Mouse (Mus musculus) stomach, embryonic 15.5 days (tissue): ENCODE measurements around the gene Usp28. TPM values are rescaled to one million over a fixed set of nuclear protein-coding genes. Genes with fewer than 3 reads are reported as not detected.
A peak's percentile ranks its signal among the peaks of the same experiment; 100 is the strongest.
"Not testable (repeated sequence)": the region's sequence is repeated elsewhere in the genome, so short reads cannot be mapped to it uniquely, and the experiment has no call there.

Source experiments
- ATAC-seq: fragments of 200-750 bp; cut with Nextera tagmentation; 2 replicates; pipeline ENCODE4 v1.8.0; 2017; ENCODE audit warnings: low read depth, moderate number of reproducible peaks, moderate TSS enrichment; ENCODE audit not compliant: insufficient read depth, low FRiP score
- H3K27ac ChIP-seq: fragments of 300-500 bp; sonication (generic); 2 replicates; pipeline ENCODE4 v1.5.1; 2015; ENCODE audit warnings: mild to moderate bottlenecking, inconsistent platforms
- H3K27me3 ChIP-seq: fragments of 300-500 bp; sonication (generic); replicated peaks from 2 replicates; pipeline ENCODE4 v1.6.1; 2015; ENCODE audit warnings: inconsistent platforms
- H3K36me3 ChIP-seq: fragments of 300-500 bp; sonication (generic); 2 replicates; pipeline ENCODE4 v1.6.1; 2015; ENCODE audit warnings: inconsistent platforms
- H3K4me1 ChIP-seq: fragments of 300-500 bp; sonication (generic); 2 replicates; pipeline ENCODE4 v1.6.1; 2015; ENCODE audit warnings: inconsistent platforms
- H3K4me2 ChIP-seq: fragments of 300-500 bp; sonication (generic); 2 replicates; pipeline ENCODE4 v1.6.1; 2015; ENCODE audit warnings: mild to moderate bottlenecking, inconsistent platforms
- H3K4me3 ChIP-seq: fragments of 300-500 bp; sonication (generic); replicated peaks from 2 replicates; pipeline ENCODE4 v1.5.1; 2015; ENCODE audit warnings: inconsistent platforms
- H3K9ac ChIP-seq: fragments of 300-500 bp; sonication (generic); 2 replicates; pipeline ENCODE4 v1.6.1; 2015; ENCODE audit warnings: inconsistent platforms
- H3K9me3 ChIP-seq: fragments of 300-500 bp; sonication (generic); 2 replicates; pipeline ENCODE4 v1.6.1; 2016; ENCODE audit warnings: inconsistent platforms
- WGBS: fragments of 180-500 bp; shearing (Covaris S2); methylation state at CpG from one replicate; pipeline ENCODE4 v1.1.7; 2015; 5-methylcytosine and 5-hydroxymethylcytosine counted together
- polyA plus RNA-seq: library from polyadenylated mRNA; unstranded; fragments of >200 nt; fragmentation: Nextera tagmentation; extraction: Ambion mirVana; gene quantifications from 2 replicates; pipeline ENCODE4 v1.2.1, GENCODE M21; 2015

Usp28 gene
- polyA plus RNA-seq, result 23.3 and 24.2 TPM in 2 replicates

- WGBS, result under 1% methylated on average over 92 of the region's 94 CpGs
- no peaks in the 10 kb centered on the region for H3K27me3 ChIP-seq
- no peaks in the 10 kb centered on the region for H3K36me3 ChIP-seq
- ATAC-seq, result peak; percentile 92
- peak within 1 kb of the TSS; percentile 65 for H3K9ac ChIP-seq
- no peaks in the 10 kb centered on the region for H3K9me3 ChIP-seq
- peak within 1 kb of the TSS; percentile 87 for H3K4me3 ChIP-seq
- peak within 1 kb of the TSS; percentile 83 for H3K4me2 ChIP-seq
- peaks cover 8% of the 10 kb centered on the region for H3K4me1 ChIP-seq
- peak within 1 kb of the TSS; percentile 92 for H3K27ac ChIP-seq
These were observed at the start of gene Usp28 for GRCm38 (mm10) chr9:48984845-48985707. Usp28 (plus strand) TSS chr9:48985375.

GRCm38 (mm10) chr9:48942349-48942748 lies 42.8 kb upstream of the Usp28 start:
- WGBS, result 66% methylated on average over 1 of the region's 1 CpGs
- H3K4me1 ChIP-seq, result no peaks in the 10 kb centered on the region

GRCm38 (mm10) chr9:48947565-48947964 lies 37.6 kb upstream of the Usp28 start:
- H3K9ac ChIP-seq, result no peak overlapping the region
- H3K9me3 ChIP-seq, result no peaks in the 10 kb centered on the region
- no peak overlapping the region for H3K27ac ChIP-seq
- H3K4me2 ChIP-seq, result no peak overlapping the region
- WGBS, result 77% methylated on average over 4 of the region's 4 CpGs
- H3K36me3 ChIP-seq, result no peaks in the 10 kb centered on the region
- ATAC-seq, result no peak
- H3K27me3 ChIP-seq, result no peaks in the 10 kb centered on the region
- H3K4me3 ChIP-seq, result no peak overlapping the region
- no peaks in the 10 kb centered on the region for H3K4me1 ChIP-seq

More at GRCm38 (mm10) chr9:48942349-48942748, 42.8 kb upstream of the Usp28 start:
- Histone ChIP-seq H3K27ac (no peak overlapping the region), H3K27me3 (no peaks in the 10 kb centered on the region), H3K9ac (no peak overlapping the region), H3K4me2 (no peak overlapping the region), H3K9me3 (no peaks in the 10 kb centered on the region), H3K4me3 (no peak overlapping the region), H3K36me3 (no peaks in the 10 kb centered on the region)
- ATAC-seq, result no peak

GRCm38 (mm10) chr9:48961314-48961713 lies 23.9 kb upstream of the Usp28 start:
- H3K27ac ChIP-seq, result no peak overlapping the region
- 42% methylated on average over 12 of the region's 12 CpGs for WGBS
- no peak overlapping the region for H3K9ac ChIP-seq
- no peak overlapping the region for H3K4me2 ChIP-seq
- H3K9me3 ChIP-seq, result no peaks in the 10 kb centered on the region
- no peaks in the 10 kb centered on the region for H3K36me3 ChIP-seq
- ATAC-seq, result no peak
- H3K27me3 ChIP-seq, result no peaks in the 10 kb centered on the region
- no peak overlapping the region for H3K4me3 ChIP-seq
- H3K4me1 ChIP-seq, result no peaks in the 10 kb centered on the region

GRCm38 (mm10) chr9:48962131-48962530 lies 23.0 kb upstream of the Usp28 start:
- no peaks in the 10 kb centered on the region for H3K36me3 ChIP-seq
- no peak for ATAC-seq
- H3K4me2 ChIP-seq, result no peak overlapping the region
- no peak overlapping the region for H3K27ac ChIP-seq
- no peaks in the 10 kb centered on the region for H3K9me3 ChIP-seq
- 33% methylated on average over 7 of the region's 7 CpGs for WGBS
- H3K27me3 ChIP-seq, result no peaks in the 10 kb centered on the region
- H3K9ac ChIP-seq, result no peak overlapping the region
- H3K4me3 ChIP-seq, result no peak overlapping the region
- H3K4me1 ChIP-seq, result no peaks in the 10 kb centered on the region

- no peaks in the 10 kb centered on the region for H3K4me1 ChIP-seq
- no peak within 1 kb of the TSS for H3K4me3 ChIP-seq
- ATAC-seq, result no peak
- no peak within 1 kb of the TSS for H3K9ac ChIP-seq
- no peaks in the 10 kb centered on the region for H3K27me3 ChIP-seq
- WGBS, result 60% methylated on average over 7 of the region's 7 CpGs
- H3K4me2 ChIP-seq, result no peak within 1 kb of the TSS
- no peak within 1 kb of the TSS for H3K27ac ChIP-seq
- H3K36me3 ChIP-seq, result no peaks in the 10 kb centered on the region
- no peaks in the 10 kb centered on the region for H3K9me3 ChIP-seq
These were observed 20.6 kb upstream of the Usp28 start, which contains the start of gene Htr3b for GRCm38 (mm10) chr9:48964587-48965040. Htr3b (minus strand) TSS chr9:48964990.

GRCm38 (mm10) chr9:48972494-48972893 lies 12.7 kb upstream of the Usp28 start:
- H3K4me1 ChIP-seq, result no peaks in the 10 kb centered on the region
- H3K36me3 ChIP-seq, result no peaks in the 10 kb centered on the region
- H3K4me3 ChIP-seq, result no peak overlapping the region
- H3K9ac ChIP-seq, result no peak overlapping the region
- no peak overlapping the region for H3K4me2 ChIP-seq
- WGBS, result 32% methylated on average over 3 of the region's 3 CpGs
- no peak for ATAC-seq
- H3K27ac ChIP-seq, result no peak overlapping the region
- no peaks in the 10 kb centered on the region for H3K9me3 ChIP-seq
- H3K27me3 ChIP-seq, result no peaks in the 10 kb centered on the region

- Histone ChIP-seq H3K4me1 (no peaks in the 10 kb centered on the region), H3K9ac (no peak overlapping the region), H3K4me2 (no peak overlapping the region), H3K9me3 (no peaks in the 10 kb centered on the region), H3K27me3 (no peaks in the 10 kb centered on the region), H3K4me3 (no peak overlapping the region), H3K27ac (no peak overlapping the region), H3K36me3 (no peaks in the 10 kb centered on the region)
- no peak for ATAC-seq
- WGBS, result 70% methylated on average over 6 of the region's 6 CpGs
These were observed 8.4 kb upstream of the Usp28 start for GRCm38 (mm10) chr9:48976661-48977355.

GRCm38 (mm10) chr9:48980371-48980770 lies 4.8 kb upstream of the Usp28 start:
- Histone ChIP-seq H3K36me3 (no peaks in the 10 kb centered on the region), H3K27me3 (no peaks in the 10 kb centered on the region), H3K4me3 (no peak overlapping the region), H3K9me3 (no peaks in the 10 kb centered on the region), H3K27ac (no peak overlapping the region), H3K4me1 (no peaks in the 10 kb centered on the region), H3K9ac (no peak overlapping the region), H3K4me2 (no peak overlapping the region)
- 68% methylated on average over 5 of the region's 5 CpGs for WGBS
- ATAC-seq, result no peak

GRCm38 (mm10) chr9:48980781-48981180 lies 4.4 kb upstream of the Usp28 start:
- Histone ChIP-seq H3K4me2 (no peak overlapping the region), H3K4me3 (no peak overlapping the region), H3K4me1 (no peaks in the 10 kb centered on the region), H3K27me3 (no peaks in the 10 kb centered on the region), H3K9ac (no peak overlapping the region), H3K9me3 (no peaks in the 10 kb centered on the region), H3K36me3 (no peaks in the 10 kb centered on the region), H3K27ac (no peak overlapping the region)
- 80% methylated on average over 3 of the region's 3 CpGs for WGBS
- no peak for ATAC-seq

GRCm38 (mm10) chr9:48981827-48982226 lies 3.3 kb upstream of the Usp28 start:
- H3K36me3 ChIP-seq, result no peaks in the 10 kb centered on the region
- no peaks in the 10 kb centered on the region for H3K27me3 ChIP-seq
- H3K9ac ChIP-seq, result no peak overlapping the region
- H3K27ac ChIP-seq, result no peak overlapping the region
- H3K4me3 ChIP-seq, result no peak overlapping the region
- H3K4me2 ChIP-seq, result no peak overlapping the region
- no peaks in the 10 kb centered on the region for H3K9me3 ChIP-seq
- ATAC-seq, result no peak
- H3K4me1 ChIP-seq, result peaks cover 2% of the 10 kb centered on the region

- H3K27ac ChIP-seq, ATAC-seq, H3K4me2 ChIP-seq, H3K9ac ChIP-seq, H3K27me3 ChIP-seq, H3K36me3 ChIP-seq, H3K4me1 ChIP-seq, H3K9me3 ChIP-seq: not testable (repeated sequence)
- WGBS, result 94% methylated on average over 6 of the region's 6 CpGs
- H3K4me3 ChIP-seq, result peak overlapping the region; percentile 87
These were observed 1.4 kb upstream of the Usp28 start for GRCm38 (mm10) chr9:48983801-48984200.
